Mouse (Mus musculus): Measurements from ENCODE around the gene Vdr. TPM values are rescaled to one million over a fixed set of nuclear protein-coding genes. Genes with fewer than 3 reads are reported as not detected.

Gene Vdr
- polyA plus RNA-seq, 1 experiment from 2014 or later, result 6.5 TPM

DNA sequence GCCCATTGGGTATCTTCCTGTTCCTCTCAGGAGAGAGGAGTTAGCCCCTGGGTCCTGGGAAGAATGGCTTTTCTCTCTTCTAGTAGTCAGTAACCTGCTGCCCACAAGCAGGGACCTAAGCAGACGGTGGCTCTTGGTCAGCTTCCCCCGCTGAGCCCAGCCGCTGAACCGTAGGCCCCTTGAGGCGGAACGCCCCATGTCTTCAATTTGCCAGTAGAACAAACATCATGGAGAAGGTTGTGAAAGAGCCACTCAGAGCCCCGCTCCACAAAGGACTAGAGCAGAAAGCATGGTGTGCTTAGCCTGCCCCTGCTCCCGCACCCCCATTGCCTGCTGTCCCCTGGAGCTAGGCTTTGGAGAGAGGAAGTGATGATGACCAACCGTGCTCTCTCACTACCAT is 14.1 kb downstream of the Vdr start:
- no peak for TF ChIP-seq CTCF (IDR thresholded peaks at IDR 0.05; ENCODE audit: low read depth)

DNA sequence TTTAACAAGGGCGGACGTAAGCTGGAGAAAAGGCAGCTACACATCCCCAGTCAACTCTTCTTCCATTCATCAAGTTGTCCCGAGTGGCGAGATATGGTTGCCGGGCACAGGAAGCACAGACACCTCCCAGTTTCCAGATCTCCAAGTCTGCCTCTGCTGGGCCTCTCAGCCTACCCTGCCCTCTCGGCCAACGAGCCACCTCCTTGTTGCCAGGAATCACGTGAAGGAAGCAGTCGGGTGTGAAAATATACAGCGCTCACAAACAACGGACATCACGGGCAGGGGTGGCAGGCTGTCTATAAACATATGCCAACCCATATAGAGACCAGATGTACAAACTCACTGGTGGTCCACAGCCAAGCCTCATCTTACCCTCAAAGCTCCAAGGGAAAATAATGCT is 14.6 kb downstream of the Vdr start:
- 32% methylated on average over 12 of the region's 12 CpGs for WGBS
- H3K4me1 ChIP-seq (replicated peaks; ENCODE audit: control insufficient read depth, insufficient read depth, low read length), result no peaks in the 10 kb centered on the region; the same call in 1 of the 2 replicates

More for the DNA sequence above, 14.1 kb downstream of the Vdr start:
- Histone ChIP-seq H3K27ac (ENCODE audit: low read depth, low read length) (no peak overlapping the region), H3K9ac (ENCODE audit: low read depth, low read length) (no peak overlapping the region), H3K36me3 (ENCODE audit: control insufficient read depth, insufficient read depth) (no peaks in the 10 kb centered on the region), H3K4me1 (replicated peaks; ENCODE audit: control insufficient read depth, insufficient read depth, low read length) (no peaks in the 10 kb centered on the region; the same call in 1 of the 2 replicates), H3K9me3 (ENCODE audit: control insufficient read depth) (no peaks in the 10 kb centered on the region), H3K27me3 (replicated peaks; ENCODE audit: control insufficient read depth, insufficient read depth, low read length) (no peaks in the 10 kb centered on the region), H3K4me3 (ENCODE audit: low read depth, low read length) (no peak overlapping the region), H3K4me2 (replicated peaks; ENCODE audit: low read depth) (no peak overlapping the region)
- 85% methylated on average over 9 of the region's 9 CpGs for WGBS
- no peak for ATAC-seq

DNA sequence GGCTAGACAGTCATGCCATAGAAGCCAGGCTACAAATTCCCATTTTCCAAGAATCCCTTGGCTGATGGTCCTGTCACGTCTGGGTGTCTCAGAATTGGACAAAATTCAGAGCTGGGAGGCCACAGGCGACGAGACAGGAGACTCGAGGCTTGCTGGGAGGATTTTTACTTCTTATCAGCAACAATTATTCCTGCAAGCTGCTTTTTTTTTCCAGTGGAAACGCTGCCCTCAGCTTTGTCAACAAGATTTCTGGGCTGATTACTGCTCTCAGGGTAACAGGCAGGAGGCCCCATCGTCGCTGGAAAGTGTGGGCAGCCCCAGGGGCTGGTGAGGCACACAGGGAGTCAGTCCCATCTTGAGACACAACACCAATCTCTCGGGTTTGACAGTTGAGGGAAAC is 17.9 kb downstream of the Vdr start:
- no peaks in the 10 kb centered on the region for H3K4me1 ChIP-seq (replicated peaks; ENCODE audit: control insufficient read depth, insufficient read depth, low read length)
- H3K36me3 ChIP-seq (ENCODE audit: control insufficient read depth, insufficient read depth), result no peaks in the 10 kb centered on the region; the same call in 1 of the 2 replicates
- H3K9ac ChIP-seq (ENCODE audit: low read depth, low read length), result no peak overlapping the region
- no peaks in the 10 kb centered on the region for H3K27me3 ChIP-seq (replicated peaks; ENCODE audit: control insufficient read depth, insufficient read depth, low read length)
- ATAC-seq, result no peak
- H3K4me2 ChIP-seq (replicated peaks; ENCODE audit: low read depth), result no peak overlapping the region
- H3K9me3 ChIP-seq (ENCODE audit: control insufficient read depth), result no peaks in the 10 kb centered on the region
- no peak overlapping the region for H3K27ac ChIP-seq (ENCODE audit: low read depth, low read length)
- 38% methylated on average over 8 of the region's 8 CpGs for WGBS
- no peak overlapping the region for H3K4me3 ChIP-seq (ENCODE audit: low read depth, low read length)
- no peak for TF ChIP-seq CTCF (IDR thresholded peaks at IDR 0.05; ENCODE audit: low read depth)

More for the DNA sequence above, 14.6 kb downstream of the Vdr start:
- H3K9ac ChIP-seq (ENCODE audit: low read depth, low read length), result no peak overlapping the region
- no peak overlapping the region for H3K4me2 ChIP-seq (replicated peaks; ENCODE audit: low read depth)
- H3K9me3 ChIP-seq (ENCODE audit: control insufficient read depth), result no peaks in the 10 kb centered on the region
- TF ChIP-seq CTCF (IDR thresholded peaks at IDR 0.05; ENCODE audit: low read depth), result no peak
- no peak overlapping the region for H3K27ac ChIP-seq (ENCODE audit: low read depth, low read length)
- peak; percentile 37; the same call in 1 of the 2 replicates for ATAC-seq
- no peaks in the 10 kb centered on the region for H3K36me3 ChIP-seq (ENCODE audit: control insufficient read depth, insufficient read depth)
- H3K27me3 ChIP-seq (replicated peaks; ENCODE audit: control insufficient read depth, insufficient read depth, low read length), result no peaks in the 10 kb centered on the region
- no peak overlapping the region for H3K4me3 ChIP-seq (ENCODE audit: low read depth, low read length)

DNA sequence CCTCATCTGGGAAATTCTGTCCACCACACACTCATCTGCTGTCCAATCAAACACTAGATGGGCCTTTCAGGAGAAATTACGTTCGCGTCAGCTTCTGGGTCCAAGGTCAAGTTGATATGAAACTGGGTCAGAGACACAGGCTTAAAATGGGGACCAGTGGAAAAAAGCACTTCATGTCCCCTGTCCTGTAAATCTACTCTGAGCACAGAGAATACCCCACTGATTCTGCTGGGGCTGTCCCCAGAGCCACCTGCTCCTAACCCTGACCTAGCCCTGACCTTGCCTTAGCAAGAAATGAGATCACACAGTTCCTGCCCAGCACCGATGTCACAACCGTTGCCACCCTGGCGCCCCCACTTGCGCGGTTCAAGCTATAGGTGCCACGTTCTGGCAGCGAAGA is 20.0 kb downstream of the Vdr start:
- no peak for ATAC-seq
- Histone ChIP-seq H3K4me2 (replicated peaks; ENCODE audit: low read depth) (no peak overlapping the region), H3K9ac (ENCODE audit: low read depth, low read length) (no peak overlapping the region), H3K27me3 (replicated peaks; ENCODE audit: control insufficient read depth, insufficient read depth, low read length) (no peaks in the 10 kb centered on the region), H3K9me3 (ENCODE audit: control insufficient read depth) (no peaks in the 10 kb centered on the region), H3K4me3 (ENCODE audit: low read depth, low read length) (no peak overlapping the region), H3K27ac (ENCODE audit: low read depth, low read length) (no peak overlapping the region), H3K4me1 (replicated peaks; ENCODE audit: control insufficient read depth, insufficient read depth, low read length) (no peaks in the 10 kb centered on the region), H3K36me3 (ENCODE audit: control insufficient read depth, insufficient read depth) (no peaks in the 10 kb centered on the region; the same call in 1 of the 2 replicates)
- WGBS, result 72% methylated on average over 10 of the region's 10 CpGs
- no peak for TF ChIP-seq CTCF (IDR thresholded peaks at IDR 0.05; ENCODE audit: low read depth)

DNA sequence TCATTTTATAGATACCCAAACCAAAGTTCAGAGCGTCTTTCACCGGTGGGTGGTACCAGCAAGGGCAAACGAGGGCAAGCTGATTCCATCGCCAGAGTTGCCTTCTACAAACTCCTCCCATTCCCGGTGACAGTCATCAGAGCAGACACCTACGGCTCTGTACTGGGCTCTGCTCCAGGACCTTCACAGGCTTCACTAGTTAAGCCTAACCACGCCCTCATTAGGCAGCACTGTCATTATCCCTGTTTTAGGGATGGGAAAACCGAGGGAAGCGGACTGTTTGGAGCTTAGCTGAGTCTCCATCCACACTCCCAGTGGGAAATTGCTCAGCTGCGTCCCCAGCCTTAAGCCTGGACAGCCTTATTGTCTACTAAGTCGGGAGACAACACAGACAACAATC is 20.4 kb downstream of the Vdr start:
- Histone ChIP-seq H3K4me1 (replicated peaks; ENCODE audit: control insufficient read depth, insufficient read depth, low read length) (no peaks in the 10 kb centered on the region), H3K36me3 (ENCODE audit: control insufficient read depth, insufficient read depth) (no peaks in the 10 kb centered on the region; the same call in 1 of the 2 replicates), H3K27ac (ENCODE audit: low read depth, low read length) (no peak overlapping the region), H3K27me3 (replicated peaks; ENCODE audit: control insufficient read depth, insufficient read depth, low read length) (no peaks in the 10 kb centered on the region), H3K4me2 (replicated peaks; ENCODE audit: low read depth) (no peak overlapping the region), H3K4me3 (ENCODE audit: low read depth, low read length) (no peak overlapping the region), H3K9me3 (ENCODE audit: control insufficient read depth) (no peaks in the 10 kb centered on the region), H3K9ac (ENCODE audit: low read depth, low read length) (no peak overlapping the region)
- no peak for TF ChIP-seq CTCF (IDR thresholded peaks at IDR 0.05; ENCODE audit: low read depth)
- 59% methylated on average over 11 of the region's 11 CpGs for WGBS
- ATAC-seq, result 0 out of 2 replicates have a peak, but pooled peaks have one; percentile 17

DNA sequence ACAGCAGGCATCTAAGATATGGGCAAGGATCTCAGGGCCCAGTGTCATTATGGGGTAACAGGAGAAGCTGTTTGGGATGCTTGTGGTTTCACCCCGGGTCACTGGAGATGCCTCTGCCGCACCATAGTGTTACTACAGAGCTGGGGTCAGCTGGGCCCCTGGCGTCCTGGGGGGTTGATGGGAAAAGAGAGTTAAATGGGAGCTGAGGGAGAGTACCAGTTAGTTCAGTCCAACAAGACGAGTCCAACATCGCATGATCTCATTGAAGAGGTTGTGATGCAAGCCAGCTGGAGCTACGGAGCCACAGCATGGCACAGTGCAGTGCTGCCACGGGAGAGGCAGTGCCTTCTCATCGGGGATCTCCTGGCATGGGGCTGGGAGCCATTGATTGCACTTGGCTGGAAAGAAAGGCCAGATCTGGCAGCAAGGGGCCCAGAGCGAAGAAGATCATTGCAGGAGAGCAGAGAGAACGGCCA is 22.9 kb downstream of the Vdr start:
- no peak overlapping the region for H3K9ac ChIP-seq (ENCODE audit: low read depth, low read length)
- H3K36me3 ChIP-seq (ENCODE audit: control insufficient read depth, insufficient read depth), result no peaks in the 10 kb centered on the region; the same call in 1 of the 2 replicates
- no peak overlapping the region for H3K4me2 ChIP-seq (replicated peaks; ENCODE audit: low read depth)
- H3K27me3 ChIP-seq (replicated peaks; ENCODE audit: control insufficient read depth, insufficient read depth, low read length), result no peaks in the 10 kb centered on the region
- TF ChIP-seq CTCF (IDR thresholded peaks at IDR 0.05; ENCODE audit: low read depth), result no peak
- H3K27ac ChIP-seq (ENCODE audit: low read depth, low read length), result no peak overlapping the region
- H3K4me1 ChIP-seq (replicated peaks; ENCODE audit: control insufficient read depth, insufficient read depth, low read length), result no peaks in the 10 kb centered on the region
- 80% methylated on average over 10 of the region's 10 CpGs for WGBS
- no peak for ATAC-seq
- no peaks in the 10 kb centered on the region for H3K9me3 ChIP-seq (ENCODE audit: control insufficient read depth)
- H3K4me3 ChIP-seq (ENCODE audit: low read depth, low read length), result no peak overlapping the region

All from intestine, postnatal 0 days (tissue).